Comparison of ENCODE assay signal across 11 mouse cellular contexts in genomic region chr16:17024469-17025148, GRCm38 (mm10). TPM values are rescaled to one million over a fixed set of nuclear protein-coding genes. Genes with fewer than 3 reads are reported as not detected.
DNase-seq lines count a peak whose midpoint lies in the region; ATAC-seq lines count a peak whose summit lies in the region.
"Had no signal": no experiment of that assay in that cellular context is flagged by ENCODE, and none has a peak within 500 bp of the region (broad histone marks: within the 10 kb centered on the region; RNA-seq: fewer than 3 reads in every experiment).

No protein-coding gene starts in this region.

- no peaks in the 10 kb centered on the region for H3K9me3 ChIP-seq in kidney, embryonic 15.5 days (replicated peaks)
- H3K9me3 ChIP-seq: embryonic facial prominence, embryonic 13.5 days; heart, embryonic 15.5 days; midbrain, embryonic 12.5 days had no signal

- no peak overlapping the region for H3K4me2 ChIP-seq in kidney, embryonic 15.5 days
- H3K4me2 ChIP-seq: embryonic facial prominence, embryonic 13.5 days; heart, embryonic 15.5 days; midbrain, embryonic 12.5 days had no signal

- no peak overlapping the region for H3K9ac ChIP-seq in kidney, embryonic 15.5 days
- H3K9ac ChIP-seq: embryonic facial prominence, embryonic 13.5 days; heart, embryonic 15.5 days; midbrain, embryonic 12.5 days had no signal

- no peak overlapping the region for H3K4me3 ChIP-seq in kidney, embryonic 15.5 days (replicated peaks)
- H3K4me3 ChIP-seq: embryonic facial prominence, embryonic 13.5 days; heart, embryonic 15.5 days; midbrain, embryonic 12.5 days had no signal

- no peak for ATAC-seq in kidney, embryonic 15.5 days (replicated peaks; ENCODE audit: low FRiP score)

- peak; percentile 20 for DNase-seq in kidney, postnatal 10 days
- DNase-seq in NIH3T3 (ENCODE audit: low read depth) (peak; percentile 80), liver (no peak)
- DNase-seq in cerebellum, postnatal 10 days = peak; percentile 42 to 63
- DNase-seq in lung, postnatal 10 days = peak; percentile 58
- DNase-seq in thymus, postnatal 36 days = no peak
- DNase-seq in thymus, postnatal 14 days = no peak

- no peaks in the 10 kb centered on the region for H3K4me1 ChIP-seq in kidney, embryonic 15.5 days
- H3K4me1 ChIP-seq: embryonic facial prominence, embryonic 13.5 days; heart, embryonic 15.5 days; midbrain, embryonic 12.5 days had no signal

- H3K36me3 ChIP-seq in kidney, embryonic 15.5 days = peaks cover 85% of the 10 kb centered on the region

- no peaks in the 10 kb centered on the region for H3K27me3 ChIP-seq in kidney, embryonic 15.5 days
- H3K27me3 ChIP-seq: embryonic facial prominence, embryonic 13.5 days; heart, embryonic 15.5 days; midbrain, embryonic 12.5 days had no signal

- WGBS in kidney, embryonic 15.5 days = 93% methylated on average over 3 of the region's 3 CpGs

- no peak overlapping the region for H3K27ac ChIP-seq in kidney, embryonic 15.5 days
- H3K27ac ChIP-seq: embryonic facial prominence, embryonic 13.5 days; heart, embryonic 15.5 days; midbrain, embryonic 12.5 days had no signal

RNA-seq across cellular contexts. Expression of gene Mapk1, which starts 41.4 kb away (rescaled TPM):
- 164 and 172 TPM in 2 replicates for polyA plus RNA-seq in kidney, embryonic 15.5 days (2015; fragmentation: Nextera tagmentation; extraction: Ambion mirVana)

RNA-seq across cellular contexts. Expression of gene Ypel1, which starts 44.9 kb away (rescaled TPM):
- polyA plus RNA-seq in kidney, embryonic 15.5 days (2015; fragmentation: Nextera tagmentation; extraction: Ambion mirVana) = 37.8 and 43.5 TPM in 2 replicates

Comparison
In these comparisons a context has a peak if more than half of its experiments do, and no peak if none do; other contexts are left out.
1. DNase-seq: peak in kidney, postnatal 10 days (single experiment), NIH3T3 (single experiment), cerebellum, postnatal 10 days (2 of 2) and lung, postnatal 10 days (single experiment); none in thymus, postnatal 36 days (0 of 2), liver (single experiment) and thymus, postnatal 14 days (single experiment).